Mouse (Mus musculus) cerebellum, adult 2 months (tissue): ENCODE results near the gene Thap11.

Experiments
- CTCF ChIP-seq: fragments of 200-500 bp; IDR thresholded peaks from 2 replicates; pipeline ENCODE4 v1.5.1; 2011; ENCODE audit warnings: low read depth, mild to moderate bottlenecking, control low read depth, low read length, moderate library complexity, borderline replicate concordance; ENCODE audit not compliant: insufficient read depth
- POLR2A ChIP-seq: fragments of 200-500 bp; IDR thresholded peaks from 2 replicates; pipeline ENCODE4 v1.6.1; 2011; ENCODE audit warnings: low read length, control low read depth, borderline replicate concordance; ENCODE audit not compliant: insufficient read depth

DNA sequence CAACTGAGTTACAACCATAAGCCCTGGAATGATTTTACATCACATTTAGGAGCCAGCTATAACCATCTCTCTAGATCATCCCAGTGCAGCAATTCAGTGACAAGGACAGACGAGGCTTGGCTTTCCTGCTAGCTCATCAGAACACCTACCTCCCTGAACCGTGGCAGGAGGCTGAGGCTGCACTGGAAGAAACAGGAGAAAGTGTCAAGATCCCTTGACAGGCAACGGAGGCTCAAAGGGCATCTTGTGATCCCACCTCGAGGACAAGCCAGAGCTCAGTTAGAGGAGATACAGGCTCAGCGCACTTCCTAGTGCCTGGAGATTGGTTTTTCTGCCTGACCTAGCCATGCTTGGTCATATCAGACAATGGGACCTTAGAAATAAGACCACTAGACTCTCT is 42.4 kb upstream of the Thap11 start:
- TF ChIP-seq CTCF (no peak), POLR2A (no peak)
